Mouse (Mus musculus) cerebellum, adult 9-10 months (tissue): ENCODE results near the gene Babam2.

Experiments used
- DNase-seq: peaks from one replicate; pipeline ENCODE4 v3.0.0; 2022

The Babam2 gene

GRCm38 (mm10) chr5:31715486-31716150 is 18.1 kb downstream of the Babam2 start:
- DNase-seq, result no peak

GRCm38 (mm10) chr5:31724519-31724918 is 27.0 kb downstream of the Babam2 start:
- no peak for DNase-seq

GRCm38 (mm10) chr5:31725885-31726284 is 28.4 kb downstream of the Babam2 start:
- DNase-seq, result no peak

GRCm38 (mm10) chr5:31727456-31727855 is 30.0 kb downstream of the Babam2 start:
- DNase-seq, result no peak

- no peak for DNase-seq
These were observed 35.3 kb downstream of the Babam2 start for GRCm38 (mm10) chr5:31732644-31733338.

GRCm38 (mm10) chr5:31741931-31742330 is 44.4 kb downstream of the Babam2 start:
- DNase-seq, result no peak

- no peak for DNase-seq
These were observed 45.1 kb downstream of the Babam2 start for GRCm38 (mm10) chr5:31742521-31743031.

- DNase-seq, result no peak
These were observed 51.9 kb downstream of the Babam2 start for GRCm38 (mm10) chr5:31749401-31749800.

GRCm38 (mm10) chr5:31750231-31750925 is 52.9 kb downstream of the Babam2 start:
- no peak for DNase-seq

GRCm38 (mm10) chr5:31750955-31751354 is 53.5 kb downstream of the Babam2 start:
- DNase-seq, result no peak

- DNase-seq, result no peak
These were observed 57.1 kb downstream of the Babam2 start for GRCm38 (mm10) chr5:31754634-31755033.

- no peak for DNase-seq
These were observed 57.8 kb downstream of the Babam2 start for GRCm38 (mm10) chr5:31755255-31755654.

- DNase-seq, result no peak
These were observed 61.0 kb downstream of the Babam2 start for GRCm38 (mm10) chr5:31758310-31759091.

GRCm38 (mm10) chr5:31761836-31762235 is 64.4 kb downstream of the Babam2 start:
- DNase-seq, result no peak

- no peak for DNase-seq
These were observed 65.3 kb downstream of the Babam2 start for GRCm38 (mm10) chr5:31762773-31763172.

- DNase-seq, result no peak
These were observed 68.3 kb downstream of the Babam2 start for GRCm38 (mm10) chr5:31765824-31766223.

GRCm38 (mm10) chr5:31766841-31767542 is 69.5 kb downstream of the Babam2 start:
- no peak for DNase-seq

GRCm38 (mm10) chr5:31771486-31771885 is 74.0 kb downstream of the Babam2 start:
- DNase-seq, result no peak

- no peak for DNase-seq
These were observed 74.4 kb downstream of the Babam2 start for GRCm38 (mm10) chr5:31771921-31772320.

GRCm38 (mm10) chr5:31774976-31775375 is 77.5 kb downstream of the Babam2 start:
- DNase-seq, result no peak

- no peak for DNase-seq
These were observed 84.1 kb downstream of the Babam2 start for GRCm38 (mm10) chr5:31781624-31782023.

- DNase-seq, result no peak
These were observed 89.7 kb downstream of the Babam2 start for GRCm38 (mm10) chr5:31787201-31787600.
